ENCODE assay signal across 17 mouse cellular contexts in the genomic region with DNA sequence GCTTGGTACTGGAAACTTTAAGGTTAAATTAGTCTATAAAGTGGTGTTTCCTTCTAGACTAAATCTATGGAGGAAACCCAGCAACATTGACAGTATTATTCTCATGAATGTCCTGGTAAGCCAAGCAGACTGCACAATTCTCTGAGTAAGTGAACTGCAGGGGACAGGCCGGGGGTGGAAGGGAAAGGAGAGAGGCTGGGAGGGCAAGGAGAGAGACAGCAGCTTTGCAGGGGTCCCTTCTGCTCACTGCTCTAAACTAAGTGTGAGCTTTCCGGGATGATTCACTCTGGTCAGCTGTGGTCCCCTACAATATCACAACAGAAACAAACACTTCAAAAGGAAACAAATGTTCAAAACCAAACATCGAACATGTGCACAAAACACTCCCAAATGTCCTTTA.
DNase-seq lines count a peak whose midpoint lies in the region; ATAC-seq and TF ChIP-seq lines count a peak whose summit lies in the region.
"Had no signal": no experiment of that assay in that cellular context is flagged by ENCODE, and none has a peak within 500 bp of the region (broad histone marks: within the 10 kb centered on the region; RNA-seq: fewer than 3 reads in every experiment).

No protein-coding gene starts in this region.

- peaks cover 13% of the 10 kb centered on the region for H3K79me2 ChIP-seq in MEL (ENCODE audit: control insufficient read depth, insufficient read depth, low read length, poor library complexity)

- intact Hi-C loops in left cerebral cortex, postnatal 25 days (cut with DNase I): no loop called here

- no peak for TF ChIP-seq POLR2A in MEL (IDR thresholded peaks at IDR 0.05; ENCODE audit: control insufficient read depth in 1 of 2, insufficient read depth in 1 of 2, low read depth in 1 of 2, low read length in 2 of 2, poor library complexity in 1 of 2)

- ATAC-seq in heart, embryonic 16.5 days (replicated peaks; ENCODE audit: extremely low read depth, insufficient read depth, low FRiP score): no peak
- ATAC-seq in liver, embryonic 13.5 days (ENCODE audit: low read depth): no peak
- ATAC-seq: forebrain, embryonic 13.5 days; Patski had no signal

- H3K27ac ChIP-seq in heart, embryonic 16.5 days (ENCODE audit: low read length): peak overlapping the region; percentile 42; the same call in 1 of the 2 replicates
- H3K27ac ChIP-seq in MEL (ENCODE audit: control insufficient read depth, low read depth, low read length): 0 out of 2 replicates have a peak overlapping the region, but pooled peaks have one; percentile 25
- peak overlapping the region; percentile 83 for H3K27ac ChIP-seq in liver, embryonic 13.5 days
- H3K27ac ChIP-seq: embryonic facial prominence, embryonic 15.5 days; forebrain, embryonic 13.5 days; hindbrain, embryonic 14.5 days had no signal

- no peaks in the 10 kb centered on the region for H3K36me3 ChIP-seq in heart, embryonic 16.5 days (ENCODE audit: control insufficient read depth, insufficient read depth)
- peaks cover 0 to 56% of the 10 kb centered on the region in 2 experiments; a peak in 2 of 4 replicates for H3K36me3 ChIP-seq in MEL (ENCODE audit: control insufficient read depth in 1 of 2, insufficient read depth in 2 of 2, low read length in 2 of 2)
- no peaks in the 10 kb centered on the region for H3K36me3 ChIP-seq in liver, embryonic 13.5 days
- H3K36me3 ChIP-seq: embryonic facial prominence, embryonic 15.5 days had no signal

- no peak for TF ChIP-seq EP300 in MEL (IDR thresholded peaks at IDR 0.05; ENCODE audit: low read depth in 1 of 2, low read length in 2 of 2)

- 43% methylated on average over 3 of the region's 3 CpGs for WGBS in heart, embryonic 16.5 days
- 45% methylated on average over 3 of the region's 3 CpGs for WGBS in liver, embryonic 13.5 days (ENCODE audit: insufficient replicate concordance)

- H3K4me3 ChIP-seq in heart, embryonic 16.5 days (ENCODE audit: low read length): no peak overlapping the region
- peak overlapping the region; percentile 42 to 67 for H3K4me3 ChIP-seq in MEL (ENCODE audit: control insufficient read depth in 1 of 2, insufficient read depth in 1 of 2, low read depth in 2 of 2, low read length in 2 of 2)
- H3K4me3 ChIP-seq in liver, embryonic 13.5 days (replicated peaks): peak overlapping the region; percentile 68
- H3K4me3 ChIP-seq: embryonic facial prominence, embryonic 15.5 days; forebrain, embryonic 13.5 days had no signal

- H3K9me3 ChIP-seq in heart, embryonic 16.5 days (replicated peaks; ENCODE audit: control insufficient read depth, low read length): no peaks in the 10 kb centered on the region
- no peaks in the 10 kb centered on the region for H3K9me3 ChIP-seq in MEL (replicated peaks; ENCODE audit: insufficient read depth, low read length)
- no peaks in the 10 kb centered on the region for H3K9me3 ChIP-seq in liver, embryonic 13.5 days (replicated peaks)
- H3K9me3 ChIP-seq: embryonic facial prominence, embryonic 15.5 days; forebrain, embryonic 13.5 days had no signal

- no peaks in the 10 kb centered on the region for H3K27me3 ChIP-seq in heart, embryonic 16.5 days (ENCODE audit: control insufficient read depth, insufficient read depth, low read length)
- no peaks in the 10 kb centered on the region for H3K27me3 ChIP-seq in MEL (ENCODE audit: control insufficient read depth in 1 of 2, insufficient read depth in 2 of 2, low read length in 2 of 2)
- H3K27me3 ChIP-seq in liver, embryonic 13.5 days: no peaks in the 10 kb centered on the region
- H3K27me3 ChIP-seq: embryonic facial prominence, embryonic 15.5 days; forebrain, embryonic 13.5 days; Patski had no signal

- no peak overlapping the region for H3K9ac ChIP-seq in heart, embryonic 16.5 days (ENCODE audit: low read length)
- peak overlapping the region; percentile 28 for H3K9ac ChIP-seq in MEL (ENCODE audit: control insufficient read depth, low read depth, low read length, poor library complexity, severe bottlenecking)
- peak overlapping the region; percentile 81 for H3K9ac ChIP-seq in liver, embryonic 13.5 days
- H3K9ac ChIP-seq: embryonic facial prominence, embryonic 15.5 days; forebrain, embryonic 13.5 days; hindbrain, embryonic 14.5 days had no signal

- no peak overlapping the region for H3K4me2 ChIP-seq in heart, embryonic 16.5 days (ENCODE audit: low read depth, low read length)
- peak overlapping the region; percentile 69 for H3K4me2 ChIP-seq in liver, embryonic 13.5 days
- H3K4me2 ChIP-seq: embryonic facial prominence, embryonic 15.5 days; forebrain, embryonic 13.5 days; hindbrain, embryonic 14.5 days had no signal

- peak; percentile 40 to 52 for DNase-seq in cerebellum, postnatal 25 days
- DNase-seq in cerebellum, adult 11-12 months: no peak
- no peak for DNase-seq in heart, postnatal 4 days
- DNase-seq in MEL (ENCODE audit: low read depth, low spot score): peak; percentile 47
- peak; percentile 17 for DNase-seq in liver, embryonic 13.5 days
- DNase-seq in left cerebral cortex, postnatal 25 days (ENCODE audit: low spot score in 2 of 2): no peak
- DNase-seq in right cerebral cortex, postnatal 4 days: no peak
- DNase-seq: adrenal gland, postnatal 36 days; cerebellum, adult 11 months; heart, adult 18-20 months; lung, adult 2 months; thymus, postnatal 36 days had no signal

- no peak for TF ChIP-seq RAD21 in MEL (IDR thresholded peaks at IDR 0.05; ENCODE audit: low read depth, low read length)

- H3K4me1 ChIP-seq in heart, embryonic 16.5 days (ENCODE audit: control insufficient read depth, insufficient read depth, low read length): peaks cover 18% of the 10 kb centered on the region
- H3K4me1 ChIP-seq in MEL (ENCODE audit: control insufficient read depth in 1 of 2, insufficient read depth in 2 of 2, low read length in 2 of 2): peaks cover 13 to 33% of the 10 kb centered on the region in 2 experiments
- H3K4me1 ChIP-seq in liver, embryonic 13.5 days (replicated peaks): peaks cover 73% of the 10 kb centered on the region

- no peak for TF ChIP-seq CTCF in MEL (IDR thresholded peaks at IDR 0.05 in 2 of 3, conservative IDR thresholded peaks at IDR 0.05 in 1 of 3; ENCODE audit: control insufficient read depth in 1 of 3, insufficient read depth in 1 of 3, low read depth in 2 of 3, low read length in 3 of 3, poor library complexity in 1 of 3, severe bottlenecking in 1 of 3)

TF ChIP-seq in MEL, 35 proteins besides CTCF, POLR2A, EP300 and RAD21:
- TF ChIP-seq USF2 (IDR thresholded peaks at IDR 0.05; ENCODE audit: borderline replicate concordance in 1 of 2, insufficient read depth in 1 of 2, low read depth in 1 of 2, low read length in 2 of 2) (no peak), MXI1 (IDR thresholded peaks at IDR 0.05; ENCODE audit: low read depth, low read length) (0 out of 2 replicates have a peak, but pooled peaks have one; percentile 15), HCFC1 (IDR thresholded peaks at IDR 0.05; ENCODE audit: low read depth, low read length) (no peak), ETS1 (IDR thresholded peaks at IDR 0.05; ENCODE audit: low read depth, low read length) (0 out of 2 replicates have a peak, but pooled peaks have one; percentile 10), TBP (IDR thresholded peaks at IDR 0.05; ENCODE audit: low read depth, low read length) (no peak), ZKSCAN1 (IDR thresholded peaks at IDR 0.05; ENCODE audit: low read depth, low read length) (no peak), JUND (IDR thresholded peaks at IDR 0.05; ENCODE audit: low read depth, low read length) (no peak), SIN3A (IDR thresholded peaks at IDR 0.05; ENCODE audit: low read length) (no peak), GABPA (IDR thresholded peaks at IDR 0.05; ENCODE audit: low read depth, low read length) (no peak), NELFE (IDR thresholded peaks at IDR 0.05; ENCODE audit: low read depth, low read length) (no peak), SMC3 (IDR thresholded peaks at IDR 0.05; ENCODE audit: low read depth, low read length) (no peak), BHLHE40 (IDR thresholded peaks at IDR 0.05; ENCODE audit: borderline replicate concordance, low read depth, low read length) (no peak), NRF1 (IDR thresholded peaks at IDR 0.05; ENCODE audit: insufficient read depth, low read depth, low read length, poor library complexity, severe bottlenecking) (no peak)

Comparison
In these comparisons a context has a peak if more than half of its experiments do, and no peak if none do; other contexts are left out.
1. DNase-seq: peak in cerebellum, postnatal 25 days (2 of 2), MEL (single experiment) and liver, embryonic 13.5 days (single experiment); none in cerebellum, adult 11-12 months (single experiment), heart, postnatal 4 days (single experiment), left cerebral cortex, postnatal 25 days (0 of 2) and right cerebral cortex, postnatal 4 days (single experiment).
2. H3K27ac ChIP-seq: peak in every context shown above with its lines; median percentile 83 in liver, embryonic 13.5 days; 42 in heart, embryonic 16.5 days; 25 in MEL.